Mouse (Mus musculus): ENCODE measurements around the gene Kif28. TPM values are rescaled to one million over a fixed set of nuclear protein-coding genes. Genes with fewer than 3 reads are reported as not detected.

Kif28 gene
- polyA plus RNA-seq, 1 experiment = not detected

- no peak for TF ChIP-seq GATA1 (IDR thresholded peaks at IDR 0.05; ENCODE audit: low read length)
Observed at GRCm38 (mm10) chr1:179668013-179668805, 76.9 kb downstream of the Kif28 start, which contains the start of gene Sccpdh. Gene Sccpdh, plus strand, starts transcription at chr1:179668210.

- no peak for TF ChIP-seq GATA1 (IDR thresholded peaks at IDR 0.05; ENCODE audit: low read length)
Observed at GRCm38 (mm10) chr1:179667450-179667849, 77.6 kb downstream of the Kif28 start.

- TF ChIP-seq GATA1 (IDR thresholded peaks at IDR 0.05; ENCODE audit: low read length) = no peak
Observed at GRCm38 (mm10) chr1:179666971-179667370, 78.1 kb downstream of the Kif28 start.

- TF ChIP-seq GATA1 (IDR thresholded peaks at IDR 0.05; ENCODE audit: low read length) = no peak
Observed at GRCm38 (mm10) chr1:179664309-179664930, 80.7 kb downstream of the Kif28 start.

- no peak for TF ChIP-seq GATA1 (IDR thresholded peaks at IDR 0.05; ENCODE audit: low read length)
Observed at GRCm38 (mm10) chr1:179663065-179663464, 82.0 kb downstream of the Kif28 start.

- no peak for TF ChIP-seq GATA1 (IDR thresholded peaks at IDR 0.05; ENCODE audit: low read length)
Observed at GRCm38 (mm10) chr1:179651224-179651623, 93.8 kb downstream of the Kif28 start.

- no peak for TF ChIP-seq GATA1 (IDR thresholded peaks at IDR 0.05; ENCODE audit: low read length)
Observed at GRCm38 (mm10) chr1:179650284-179650683, 94.8 kb downstream of the Kif28 start.

GRCm38 (mm10) chr1:179649324-179649723, 95.7 kb downstream of the Kif28 start:
- TF ChIP-seq GATA1 (IDR thresholded peaks at IDR 0.05; ENCODE audit: low read length) = peak; percentile 97

GRCm38 (mm10) chr1:179645980-179646268, 99.1 kb downstream of the Kif28 start:
- no peak for TF ChIP-seq GATA1 (IDR thresholded peaks at IDR 0.05; ENCODE audit: low read length)

Other genes with a start within 250 kb of the Kif28 start
- 2.8 and 4.1 TPM in 2 replicates for gene Smyd3, start 227.2 kb downstream of the Kif28 start, polyA plus RNA-seq (2012)
- gene Tfb2m, start 199.0 kb downstream of the Kif28 start, polyA plus RNA-seq (2012) = 8.3 and 9.4 TPM in 2 replicates
- gene Cnst, start 198.9 kb downstream of the Kif28 start, polyA plus RNA-seq (2012) = 15.5 and 17.2 TPM in 2 replicates
- gene Sccpdh, start 77.1 kb downstream of the Kif28 start, polyA plus RNA-seq (2012) = 7.0 and 9.1 TPM in 2 replicates
- gene Gm10518, start 58.1 kb upstream of the Kif28 start, polyA plus RNA-seq (2012) = not detected in 2 replicates
- gene Ahctf1, start 58.4 kb upstream of the Kif28 start, polyA plus RNA-seq (2012) = 40.4 and 41.5 TPM in 2 replicates
- gene Cdc42bpa, start 215.2 kb upstream of the Kif28 start, polyA plus RNA-seq (2012) = 16.3 and 19.2 TPM in 2 replicates

All from G1E-ER4 (cell line).